Mouse (Mus musculus) spleen, adult 18-20 months (tissue): ENCODE results near the gene Cyp2d26.
"Not testable (repeated sequence)": the region's sequence is repeated elsewhere in the genome, so short reads cannot be mapped to it uniquely, and the experiment has no call there.

Source experiments
- DNase-seq, 2 experiments: peaks; one replicate each; pipeline ENCODE4 v3.0.0; 2022; ENCODE audit warnings: mixed read lengths in 2 of 2

Gene Cyp2d26

GRCm38 (mm10) chr15:82794277-82794676, at the start of gene Cyp2d26:
Gene Cyp2d26, minus strand, starts transcription at chr15:82794294.
- no peak for DNase-seq

GRCm38 (mm10) chr15:82839146-82839545, 45.1 kb upstream of the Cyp2d26 start:
- DNase-seq = no peak

GRCm38 (mm10) chr15:82829917-82830316, 35.8 kb upstream of the Cyp2d26 start:
- no peak for DNase-seq

- DNase-seq = no peak
Observed at GRCm38 (mm10) chr15:82825866-82826265, 31.8 kb upstream of the Cyp2d26 start.

GRCm38 (mm10) chr15:82822347-82822746, 28.3 kb upstream of the Cyp2d26 start:
- DNase-seq = no peak

GRCm38 (mm10) chr15:82821657-82822056, 27.6 kb upstream of the Cyp2d26 start:
- no peak for DNase-seq

GRCm38 (mm10) chr15:82815296-82815695, 21.2 kb upstream of the Cyp2d26 start:
- DNase-seq = no peak

GRCm38 (mm10) chr15:82814806-82815205, 20.7 kb upstream of the Cyp2d26 start:
- DNase-seq = peak; percentile 24 to 65

GRCm38 (mm10) chr15:82814321-82814720, 20.2 kb upstream of the Cyp2d26 start:
- DNase-seq = no peak

- DNase-seq = no peak
Observed at GRCm38 (mm10) chr15:82810556-82810955, 16.5 kb upstream of the Cyp2d26 start.

GRCm38 (mm10) chr15:82809511-82809910, 15.4 kb upstream of the Cyp2d26 start:
- DNase-seq = no peak

- DNase-seq = no peak
Observed at GRCm38 (mm10) chr15:82806969-82807763, 13.1 kb upstream of the Cyp2d26 start.

- peak; percentile 52 to 86 for DNase-seq
Observed at GRCm38 (mm10) chr15:82804708-82805639, 10.9 kb upstream of the Cyp2d26 start.

GRCm38 (mm10) chr15:82795936-82796440, 1.9 kb upstream of the Cyp2d26 start:
- no peak for DNase-seq

- no peak for DNase-seq
Observed at GRCm38 (mm10) chr15:82793868-82794267, 226 bp downstream of the Cyp2d26 start.

- DNase-seq = no peak
Observed at GRCm38 (mm10) chr15:82793454-82793853, 640 bp downstream of the Cyp2d26 start.

GRCm38 (mm10) chr15:82792566-82792965, 1.5 kb downstream of the Cyp2d26 start:
- DNase-seq = no peak

GRCm38 (mm10) chr15:82784581-82784980, 9.5 kb downstream of the Cyp2d26 start:
- DNase-seq = no peak

- no peak for DNase-seq
Observed at GRCm38 (mm10) chr15:82783800-82784199, 10.3 kb downstream of the Cyp2d26 start.

GRCm38 (mm10) chr15:82777856-82778255, 16.2 kb downstream of the Cyp2d26 start:
- DNase-seq = not testable (repeated sequence)

- no peak for DNase-seq
Observed at GRCm38 (mm10) chr15:82765943-82766342, 28.2 kb downstream of the Cyp2d26 start.

- no peak for DNase-seq
Observed at GRCm38 (mm10) chr15:82764881-82765280, 29.2 kb downstream of the Cyp2d26 start.
